8 mouse cellular contexts compared by ENCODE assay signal in the genomic region with DNA sequence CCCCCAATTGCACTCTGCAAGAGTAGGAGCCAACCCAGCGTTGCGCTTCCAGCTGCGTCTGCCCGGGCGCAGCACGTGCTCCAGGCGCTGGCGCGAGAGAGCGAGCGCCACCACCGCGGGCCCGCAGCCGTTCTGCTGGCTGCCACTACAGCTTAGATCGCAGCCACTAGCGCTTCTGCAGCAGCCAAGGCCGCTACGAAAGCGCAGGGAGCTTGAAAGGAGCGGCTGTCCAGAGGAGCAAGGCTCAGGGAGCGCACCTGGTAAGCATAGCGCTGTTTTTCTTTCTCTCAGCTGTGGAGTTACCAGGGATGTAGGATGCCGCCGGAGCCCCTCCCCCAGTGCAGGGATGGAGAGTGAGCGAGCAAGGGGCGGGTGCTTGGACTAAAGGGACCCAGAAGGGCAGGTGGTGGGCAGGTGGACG. TPM values are rescaled to one million over a fixed set of nuclear protein-coding genes. Genes with fewer than 3 reads are reported as not detected.
DNase-seq lines count a peak whose midpoint lies in the region; ATAC-seq and TF ChIP-seq lines count a peak whose summit lies in the region.

No protein-coding gene starts in this region.

- no peaks in the 10 kb centered on the region for H3K36me3 ChIP-seq in intestine, embryonic 14.5 days (ENCODE audit: control insufficient read depth, insufficient read depth, low read length)
- no peaks in the 10 kb centered on the region for H3K36me3 ChIP-seq in intestine, postnatal 0 days (ENCODE audit: control insufficient read depth, insufficient read depth)
- no peaks in the 10 kb centered on the region for H3K36me3 ChIP-seq in hindbrain, embryonic 13.5 days
- H3K36me3 ChIP-seq in limb, embryonic 12.5 days: no peaks in the 10 kb centered on the region

- TF ChIP-seq CTCF in intestine, postnatal 0 days (IDR thresholded peaks at IDR 0.05; ENCODE audit: low read depth): no peak

- peaks cover 26% of the 10 kb centered on the region for H3K27me3 ChIP-seq in intestine, embryonic 14.5 days (replicated peaks; ENCODE audit: control insufficient read depth, insufficient read depth, low read length)
- no peaks in the 10 kb centered on the region; the same call in 1 of the 2 replicates for H3K27me3 ChIP-seq in intestine, postnatal 0 days (replicated peaks; ENCODE audit: control insufficient read depth, insufficient read depth, low read length)
- H3K27me3 ChIP-seq in hindbrain, embryonic 13.5 days: peaks cover 20% of the 10 kb centered on the region
- H3K27me3 ChIP-seq in limb, embryonic 12.5 days: peaks cover 33% of the 10 kb centered on the region

- H3K4me1 ChIP-seq in intestine, embryonic 14.5 days (replicated peaks; ENCODE audit: control insufficient read depth, insufficient read depth, low read length): 0 out of 2 replicates have a peak, but pooled peaks cover 4% of the 10 kb centered on the region
- H3K4me1 ChIP-seq in intestine, postnatal 0 days (replicated peaks; ENCODE audit: control insufficient read depth, insufficient read depth, low read length): no peaks in the 10 kb centered on the region
- H3K4me1 ChIP-seq in hindbrain, embryonic 13.5 days (replicated peaks): peaks cover 7% of the 10 kb centered on the region; the same call in 1 of the 2 replicates
- no peaks in the 10 kb centered on the region; the same call in 1 of the 2 replicates for H3K4me1 ChIP-seq in limb, embryonic 12.5 days (replicated peaks)

- H3K4me3 ChIP-seq in intestine, embryonic 14.5 days (ENCODE audit: low read depth, low read length): peak overlapping the region; percentile 15
- no peak overlapping the region for H3K4me3 ChIP-seq in intestine, postnatal 0 days (ENCODE audit: low read depth, low read length)
- H3K4me3 ChIP-seq in hindbrain, embryonic 13.5 days: peak overlapping the region; percentile 52
- peak overlapping the region; percentile 15 for H3K4me3 ChIP-seq in limb, embryonic 12.5 days (replicated peaks)

- peak overlapping the region; percentile 39 for H3K4me2 ChIP-seq in intestine, embryonic 14.5 days (ENCODE audit: low read length)
- H3K4me2 ChIP-seq in intestine, postnatal 0 days (replicated peaks; ENCODE audit: low read depth): no peak overlapping the region
- H3K4me2 ChIP-seq in hindbrain, embryonic 13.5 days: peak overlapping the region; percentile 72
- peak overlapping the region; percentile 46 for H3K4me2 ChIP-seq in limb, embryonic 12.5 days

- H3K27ac ChIP-seq in intestine, embryonic 14.5 days (ENCODE audit: low read depth): no peak overlapping the region
- no peak overlapping the region for H3K27ac ChIP-seq in intestine, postnatal 0 days (ENCODE audit: low read depth, low read length)
- H3K27ac ChIP-seq in hindbrain, embryonic 13.5 days: peak overlapping the region; percentile 89
- no peak overlapping the region for H3K27ac ChIP-seq in limb, embryonic 12.5 days

- DNase-seq in intestine, embryonic 14.5 days (ENCODE audit: low spot score): peak; percentile 57
- peak; percentile 64 for DNase-seq in embryo, embryonic 10 days (ENCODE audit: low spot score)
- DNase-seq in right cerebral cortex, postnatal 4 days: peak; percentile 73
- no peak for DNase-seq in spleen, postnatal 36 days (ENCODE audit: low spot score in 2 of 2)
- DNase-seq in spleen, adult 18-20 months: no peak

- no peak for ATAC-seq in intestine, embryonic 14.5 days (replicated peaks; ENCODE audit: low FRiP score, low TSS enrichment, low read depth)
- ATAC-seq in intestine, postnatal 0 days: no peak
- peak; percentile 98 for ATAC-seq in hindbrain, embryonic 13.5 days (ENCODE audit: low FRiP score)
- ATAC-seq in limb, embryonic 12.5 days (ENCODE audit: insufficient number of reproducible peaks, insufficient read depth, low FRiP score, low TSS enrichment, low read depth): peak; percentile 31; the same call in 1 of the 2 replicates

- H3K9me3 ChIP-seq in intestine, embryonic 14.5 days (ENCODE audit: control insufficient read depth, low read length): no peaks in the 10 kb centered on the region
- no peaks in the 10 kb centered on the region for H3K9me3 ChIP-seq in intestine, postnatal 0 days (ENCODE audit: control insufficient read depth)
- no peaks in the 10 kb centered on the region for H3K9me3 ChIP-seq in hindbrain, embryonic 13.5 days
- no peaks in the 10 kb centered on the region for H3K9me3 ChIP-seq in limb, embryonic 12.5 days

- 4% methylated on average over 28 of the region's 28 CpGs for WGBS in intestine, embryonic 14.5 days
- 2% methylated on average over 28 of the region's 28 CpGs for WGBS in intestine, postnatal 0 days
- under 1% methylated on average over 28 of the region's 28 CpGs for WGBS in hindbrain, embryonic 13.5 days
- 1% methylated on average over 28 of the region's 28 CpGs for WGBS in limb, embryonic 12.5 days

- H3K9ac ChIP-seq in intestine, embryonic 14.5 days (ENCODE audit: low read length): no peak overlapping the region
- H3K9ac ChIP-seq in intestine, postnatal 0 days (ENCODE audit: low read depth, low read length): no peak overlapping the region
- H3K9ac ChIP-seq in hindbrain, embryonic 13.5 days: peak overlapping the region; percentile 77
- H3K9ac ChIP-seq in limb, embryonic 12.5 days (replicated peaks): no peak overlapping the region

RNA-seq across cellular contexts. Expression of gene Grm5, which starts 0.3 kb away (rescaled TPM):
- polyA plus RNA-seq in intestine, embryonic 14.5 days (2014; fragmentation: Nextera tagmentation; extraction: Ambion mirVana): 0.03 TPM in 1 of 2 replicates, not detected in the other
- polyA plus RNA-seq in intestine, postnatal 0 days (2015; fragmentation: Nextera tagmentation; extraction: Ambion mirVana): not detected in 2 replicates
- 25.1 and 27.1 TPM in 2 replicates for polyA plus RNA-seq in hindbrain, embryonic 13.5 days (2015; fragmentation: Nextera tagmentation; extraction: Ambion mirVana)
- 0.05 TPM in 1 of 2 replicates, not detected in the other for polyA plus RNA-seq in limb, embryonic 12.5 days (2016; fragmentation: Nextera tagmentation; extraction: Ambion mirVana)

Comparison
In these comparisons a context has a peak if more than half of its experiments do, and no peak if none do; other contexts are left out.
1. ATAC-seq: peak in hindbrain, embryonic 13.5 days (single experiment) and limb, embryonic 12.5 days (single experiment); none in intestine, embryonic 14.5 days (single experiment) and intestine, postnatal 0 days (single experiment).
2. DNase-seq: peak in intestine, embryonic 14.5 days (single experiment), embryo, embryonic 10 days (single experiment) and right cerebral cortex, postnatal 4 days (single experiment); none in spleen, postnatal 36 days (0 of 2) and spleen, adult 18-20 months (0 of 2).
3. RNA of gene Grm5, which starts 0.3 kb away (polyA plus RNA-seq): 25.1 to 27.1 TPM in hindbrain, embryonic 13.5 days; 0.05 TPM in limb, embryonic 12.5 days, 0.03 TPM in intestine, embryonic 14.5 days and not detected in intestine, postnatal 0 days; every median in the first group is over 10 times any median in the second.